Mouse (Mus musculus) CH12.LX (cell line): ENCODE measurements around the gene Bod1.

Source experiments
- EP300 ChIP-seq: IDR thresholded peaks from 2 replicates; pipeline ENCODE4 v1.6.1; 2011; ENCODE audit warnings: low read length, improper control_type of control experiment
- MAX ChIP-seq: IDR thresholded peaks from 2 replicates; pipeline ENCODE4 v1.6.1; 2011; ENCODE audit warnings: low read length, improper control_type of control experiment
- POLR2AphosphoS2 ChIP-seq: IDR thresholded peaks from 2 replicates; pipeline ENCODE4 v1.6.1; 2011; ENCODE audit warnings: low read depth, low read length, improper control_type of control experiment

- TF ChIP-seq EP300, result no peak
- TF ChIP-seq MAX, result no peak
- no peak for TF ChIP-seq POLR2AphosphoS2
These were observed 17.3 kb upstream of the Bod1 start for GRCm38 (mm10) chr11:31688956-31689355.
